Mouse (Mus musculus) naive thymus-derived CD4-positive, alpha-beta T cell, adult 5 months (primary cell): ENCODE results near the gene Casp14. TPM values are rescaled to one million over a fixed set of nuclear protein-coding genes. Genes with fewer than 3 reads are reported as not detected.

Experiments used
- polyA plus RNA-seq: library from polyadenylated mRNA; unstranded; fragments of 100-300 nt; shearing (Covaris generic); gene quantifications from one replicate; pipeline ENCODE4 v1.2.1, GENCODE M21; 2017

Casp14 gene
- not detected for polyA plus RNA-seq

DNA sequence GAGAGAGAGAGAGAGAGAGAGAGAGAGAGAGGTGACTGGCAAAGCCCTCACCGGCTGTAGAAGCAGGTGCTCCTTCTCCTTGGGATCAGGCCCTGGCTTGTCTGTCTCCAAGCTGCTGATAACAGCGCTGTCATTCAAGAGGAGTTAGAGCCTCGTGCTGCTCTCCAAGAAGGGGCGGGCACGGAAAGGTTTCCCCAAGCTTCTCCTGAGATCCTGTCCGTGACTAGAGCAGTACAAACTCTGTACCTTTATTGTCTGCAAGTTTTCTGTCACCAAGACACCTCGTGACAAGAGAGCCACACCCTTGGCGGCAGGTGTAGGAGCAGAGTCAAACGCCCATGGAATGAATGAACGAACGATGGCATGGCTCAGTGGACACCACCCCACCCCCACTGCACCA lies at the start of gene Casp14:
Gene Casp14, minus strand, starts transcription at position 239 of the 400 bp plus-strand sequence.

DNA sequence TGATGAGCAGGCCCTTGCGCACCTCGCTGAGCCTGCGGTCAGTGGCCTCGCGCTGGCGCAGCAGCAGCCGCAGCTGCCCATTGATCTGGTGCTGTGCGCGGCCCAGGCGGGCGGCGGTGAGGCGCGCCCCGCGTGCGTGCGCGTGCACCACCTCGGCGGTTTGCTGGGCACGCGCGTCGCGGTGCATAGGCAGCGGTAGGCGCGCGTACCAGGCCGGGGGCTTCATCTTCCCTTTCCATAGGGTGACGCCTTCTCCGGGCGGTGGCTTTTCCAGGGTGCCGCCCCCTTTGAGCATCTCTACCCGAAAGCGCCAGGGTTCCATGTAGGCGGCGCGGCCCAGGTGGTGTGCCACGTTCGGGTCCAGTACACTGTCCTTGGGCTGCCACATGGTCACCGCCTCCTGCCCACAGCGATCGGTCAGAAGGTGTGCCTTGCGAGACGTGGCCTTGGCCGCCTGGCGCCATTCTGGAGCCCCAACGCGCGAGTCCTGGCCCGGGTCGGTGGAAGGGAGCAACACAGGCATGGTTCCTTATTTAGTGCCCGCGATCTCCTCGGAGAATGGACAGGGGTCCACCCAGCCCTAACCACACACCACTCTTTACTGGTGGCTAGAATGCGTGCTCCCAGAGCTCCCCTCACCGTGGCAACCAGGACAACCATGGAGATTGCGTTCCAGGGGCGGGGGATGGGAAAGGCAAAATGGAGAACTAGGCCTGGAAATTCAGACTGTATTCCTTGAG lies 34.5 kb upstream of the Casp14 start, which contains the start of gene Ccdc105:
Gene Ccdc105, minus strand, starts transcription at position 614 of the 740 bp plus-strand sequence.

Other genes with a start within 250 kb of the Casp14 start
- not detected for gene Olfr1358, start 200.9 kb downstream of the Casp14 start, polyA plus RNA-seq
- 63.5 TPM for gene Ilvbl, start 143.9 kb downstream of the Casp14 start, polyA plus RNA-seq
- 0.31 TPM for gene Syde1, start 126.3 kb downstream of the Casp14 start, polyA plus RNA-seq
- not detected for gene Olfr1357, start 100.2 kb downstream of the Casp14 start, polyA plus RNA-seq
- gene Ccdc105, start 34.8 kb upstream of the Casp14 start, polyA plus RNA-seq = not detected
- gene Slc1a6, start 62.2 kb upstream of the Casp14 start, polyA plus RNA-seq = not detected
- gene Olfr1356, start 133.9 kb upstream of the Casp14 start, polyA plus RNA-seq = not detected
- not detected for gene Olfr1355, start 157.2 kb upstream of the Casp14 start, polyA plus RNA-seq
- not detected for gene Olfr1354, start 194.9 kb upstream of the Casp14 start, polyA plus RNA-seq
- gene Olfr8, start 232.3 kb upstream of the Casp14 start, polyA plus RNA-seq = not detected
- gene Olfr1353, start 245.0 kb upstream of the Casp14 start, polyA plus RNA-seq = not detected